Mouse (Mus musculus) subcutaneous adipose tissue, adult 2 months (tissue): Measurements from ENCODE around the gene Mfsd10. TPM values are rescaled to one million over a fixed set of nuclear protein-coding genes. Genes with fewer than 3 reads are reported as not detected.

Experiments
- polyA plus RNA-seq: library from polyadenylated mRNA; depleted of rRNA; stranded (reverse); fragments of >200 nt; gene quantifications from 2 replicates; pipeline ENCODE4 v1.2.3, GENCODE M21; 2012; ENCODE audit warnings: low replicate concordance; rRNA removed

Gene Mfsd10
- polyA plus RNA-seq: 80.9 and 241 TPM in 2 replicates

GRCm38 (mm10) chr5:34636481-34637287, at the start of gene Mfsd10:
TSS of gene Mfsd10 (minus strand) at chr5:34637212.

GRCm38 (mm10) chr5:34659686-34660590, 22.9 kb upstream of the Mfsd10 start, which contains the start of the genes Nop14 and Grk4:
TSS of gene Nop14 (minus strand) at chr5:34660148.
TSS of gene Grk4 (plus strand) at chr5:34660379.

Other genes starting within 250 kb of the Mfsd10 start
- gene Tnip2, start 123.2 kb downstream of the Mfsd10 start, polyA plus RNA-seq: 21.1 and 32.2 TPM in 2 replicates
- gene Sh3bp2, start 111.4 kb downstream of the Mfsd10 start, polyA plus RNA-seq: 9.8 and 16.9 TPM in 2 replicates
- gene Add1, start 63.5 kb downstream of the Mfsd10 start, polyA plus RNA-seq: 153 and 243 TPM in 2 replicates
- 14.2 and 17.2 TPM in 2 replicates for gene Nop14, start 22.9 kb upstream of the Mfsd10 start, polyA plus RNA-seq
- 1.0 and 1.1 TPM in 2 replicates for gene Grk4, start 23.2 kb upstream of the Mfsd10 start, polyA plus RNA-seq
- gene Htt, start 124.5 kb upstream of the Mfsd10 start, polyA plus RNA-seq: 17.2 and 22.2 TPM in 2 replicates